Mouse (Mus musculus) ZHBTc4 (cell line): ENCODE data around the gene Upf3b.
"Not testable (repeated sequence)": the region's sequence is repeated elsewhere in the genome, so short reads cannot be mapped to it uniquely, and the experiment has no call there.

Experiments
- DNase-seq: peaks from one replicate; pipeline ENCODE4 v3.0.0-alpha.2; 2011; ENCODE audit warnings: low read depth, low spot score

Upf3b gene

GRCm38 (mm10) chrX:37110193-37110880 is at the start of gene Upf3b:
Gene Upf3b, minus strand, starts transcription at chrX:37110322.
- DNase-seq, result peak; percentile 97

GRCm38 (mm10) chrX:37157839-37158238 is 47.7 kb upstream of the Upf3b start:
- DNase-seq, result no peak

GRCm38 (mm10) chrX:37144954-37145353 is 34.8 kb upstream of the Upf3b start:
- DNase-seq, result peak; percentile 43

- DNase-seq, result not testable (repeated sequence)
Measured at GRCm38 (mm10) chrX:37144498-37144897, 34.4 kb upstream of the Upf3b start.

GRCm38 (mm10) chrX:37141732-37142131 is 31.6 kb upstream of the Upf3b start:
- no peak for DNase-seq

DNA sequence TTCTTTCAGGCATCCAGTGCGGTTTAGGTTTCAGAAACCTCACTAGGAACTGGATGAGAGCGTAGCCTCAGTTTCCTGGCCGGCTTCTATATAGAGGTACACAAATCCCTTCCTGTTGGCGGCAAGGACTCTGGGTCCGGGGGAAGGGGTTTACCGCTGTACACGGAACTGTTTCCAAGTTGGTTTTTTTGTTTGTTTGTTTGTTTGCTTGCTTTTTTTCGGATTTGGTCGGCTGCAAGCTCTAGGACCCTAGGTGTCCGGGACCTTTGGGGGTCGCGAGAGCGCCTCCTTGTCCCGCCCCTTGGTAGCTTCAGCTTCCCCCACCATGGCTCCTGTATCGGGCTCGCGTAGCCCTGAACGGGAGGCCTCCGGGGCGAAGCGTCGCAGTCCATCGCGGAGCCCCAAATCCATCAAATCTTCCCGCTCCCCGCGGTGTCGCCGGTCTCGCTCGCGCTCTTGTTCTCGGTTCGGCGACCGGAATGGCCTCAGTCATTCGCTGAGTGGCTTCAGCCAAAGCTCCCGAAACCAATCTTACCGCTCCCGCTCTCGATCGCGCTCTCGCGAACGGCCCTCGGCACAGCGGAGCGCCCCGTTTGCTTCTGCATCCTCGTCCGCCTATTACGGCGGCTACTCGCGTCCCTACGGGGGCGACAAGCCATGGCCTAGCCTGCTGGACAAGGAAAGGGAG is 16.7 kb upstream of the Upf3b start, which contains the start of gene Nkap:
Gene Nkap (plus strand): TSS at position 125 of the 688 bp plus-strand sequence.
- peak; percentile 88 for DNase-seq

- no peak for DNase-seq
Measured at GRCm38 (mm10) chrX:37125511-37125910, 15.4 kb upstream of the Upf3b start.

- DNase-seq, result no peak
Measured at GRCm38 (mm10) chrX:37120212-37120611, 10.1 kb upstream of the Upf3b start.

- no peak for DNase-seq
Measured at GRCm38 (mm10) chrX:37119585-37119984, 9.5 kb upstream of the Upf3b start.

DNA sequence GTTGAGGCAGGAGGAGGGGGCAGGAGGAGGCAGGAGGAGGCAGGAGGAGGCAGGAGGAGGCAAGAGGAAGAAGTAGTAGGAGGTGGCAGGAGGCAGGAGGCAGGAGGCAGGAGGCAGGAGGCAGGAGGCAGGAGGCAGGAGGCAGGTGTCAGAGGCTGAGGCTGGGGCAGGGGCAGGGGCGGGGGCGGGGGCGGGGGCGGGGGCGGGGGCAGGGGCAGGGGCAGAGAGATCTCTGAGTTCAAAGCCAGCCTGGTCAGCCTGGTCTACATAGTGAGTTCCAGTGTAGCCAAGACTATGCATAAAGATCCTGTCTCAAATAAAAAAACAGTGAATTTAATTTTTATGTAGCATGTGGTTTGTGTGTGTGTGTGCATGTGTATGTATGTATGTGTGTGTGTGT is 7.0 kb upstream of the Upf3b start:
- no peak for DNase-seq

DNA sequence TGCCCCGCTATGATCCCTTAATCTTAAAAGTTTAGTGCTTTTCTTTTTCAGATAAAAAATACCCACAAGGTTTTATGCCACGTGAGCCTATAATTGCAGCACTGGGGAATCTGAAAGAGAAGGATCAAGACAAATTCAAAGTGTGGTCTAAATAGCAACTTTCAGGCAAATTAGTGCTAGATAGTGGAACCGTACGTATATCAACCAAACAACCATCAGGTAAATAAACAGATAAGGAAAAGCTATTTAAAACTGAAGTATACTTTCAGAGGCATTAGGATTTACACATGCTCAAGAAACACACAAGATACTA is 715 bp upstream of the Upf3b start:
- DNase-seq, result no peak

DNA sequence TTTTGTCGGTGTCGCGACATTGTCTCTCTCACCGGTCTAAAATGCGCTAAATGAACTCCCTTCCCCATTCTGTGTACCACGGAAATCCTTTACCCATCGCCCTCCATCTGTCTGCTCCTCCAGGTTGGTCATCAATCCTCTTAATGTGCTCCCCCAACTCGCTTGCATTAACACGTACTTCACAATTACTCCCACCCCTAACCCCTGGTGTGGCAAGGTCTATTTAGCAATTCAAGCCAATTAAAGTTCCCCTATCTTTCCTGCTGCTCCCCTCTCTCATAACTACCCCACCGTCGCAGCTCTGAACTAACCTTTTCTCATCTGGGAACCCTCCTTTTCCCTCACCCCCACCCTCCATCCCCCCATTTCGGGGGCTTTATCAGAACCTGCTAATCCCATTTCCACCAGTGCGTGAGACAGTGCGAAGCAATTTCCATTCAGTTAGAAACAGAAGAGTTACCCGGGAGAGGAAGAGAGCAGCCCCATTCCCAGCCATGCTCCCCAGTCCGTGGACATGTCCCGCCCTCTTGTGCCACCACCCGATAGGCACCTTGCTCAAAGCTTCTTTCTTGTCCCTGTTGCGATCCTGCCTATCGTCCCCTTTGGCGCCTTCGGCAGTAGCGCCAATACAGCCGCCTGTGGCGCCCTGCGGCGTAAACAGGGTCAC is 463 bp downstream of the Upf3b start:
- DNase-seq, result no peak

- no peak for DNase-seq
Measured at GRCm38 (mm10) chrX:37103826-37104225, 6.3 kb downstream of the Upf3b start.

GRCm38 (mm10) chrX:37098681-37099080 is 11.4 kb downstream of the Upf3b start:
- DNase-seq, result no peak

DNA sequence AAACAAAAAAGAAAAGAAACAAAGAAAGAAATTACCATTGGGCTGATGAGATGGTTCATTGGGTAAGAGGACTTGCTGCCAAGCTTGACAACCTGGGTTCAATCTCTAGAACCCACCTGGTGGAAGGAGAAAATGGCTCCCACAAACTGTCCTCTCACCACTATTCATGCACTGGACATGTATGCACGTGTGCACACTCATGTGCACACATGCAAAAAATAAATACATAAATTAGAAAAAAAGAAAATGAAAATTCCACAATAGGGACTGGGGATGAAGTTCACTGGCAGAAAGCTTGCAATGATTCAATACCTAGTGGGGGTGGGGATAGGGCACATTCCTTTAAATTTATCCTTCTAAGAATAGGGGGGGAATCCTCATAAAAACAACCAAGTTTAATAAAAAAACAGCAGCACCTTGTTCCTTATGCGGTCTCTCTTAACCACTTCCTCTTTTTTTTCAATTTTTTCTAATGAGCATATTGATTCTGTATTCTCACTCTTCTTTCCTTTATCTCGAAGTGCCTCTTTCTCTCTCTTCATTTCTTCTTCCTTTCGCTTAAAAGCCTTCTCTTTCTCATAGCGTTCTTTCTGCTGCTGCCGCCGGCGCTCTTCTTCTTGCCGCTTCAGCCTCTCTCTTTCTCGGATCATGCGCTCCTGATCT is 14.9 kb downstream of the Upf3b start:
- DNase-seq, result no peak

- no peak for DNase-seq
Measured at GRCm38 (mm10) chrX:37091457-37091856, 18.7 kb downstream of the Upf3b start.

DNA sequence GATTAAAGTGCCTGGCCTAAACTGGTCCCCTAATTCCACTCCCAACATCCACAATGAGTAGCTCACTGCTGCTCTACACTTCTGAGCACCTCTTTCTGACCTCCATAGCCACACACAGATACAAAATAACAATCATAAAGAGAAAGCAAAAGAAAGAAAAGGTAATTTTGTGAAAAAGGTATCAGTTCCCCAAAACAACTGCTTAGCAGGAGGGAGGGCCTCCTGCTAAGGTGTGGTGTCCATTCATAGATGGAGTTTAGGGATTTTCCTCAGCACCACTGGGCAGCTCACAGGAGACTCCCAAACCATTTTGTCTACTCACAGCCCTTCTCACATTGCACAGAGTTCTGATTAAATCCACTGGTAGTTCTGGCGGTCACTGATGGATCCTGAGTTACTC is 21.3 kb downstream of the Upf3b start:
- DNase-seq, result no peak

- no peak for DNase-seq
Measured at GRCm38 (mm10) chrX:37085665-37086064, 24.5 kb downstream of the Upf3b start.

GRCm38 (mm10) chrX:37084927-37085660 is 25.0 kb downstream of the Upf3b start, which contains the start of gene Rpl39:
Gene Rpl39, minus strand, starts transcription at chrX:37085402.
- peak; percentile 93 for DNase-seq

GRCm38 (mm10) chrX:37084318-37084926 is 25.7 kb downstream of the Upf3b start:
- no peak for DNase-seq

GRCm38 (mm10) chrX:37081194-37081593 is 28.9 kb downstream of the Upf3b start:
- no peak for DNase-seq
